Mouse (Mus musculus) bone marrow, adult 2 months (tissue): ENCODE measurements around the gene Gm17268.

Experiments used
- CTCF ChIP-seq: fragments of 200-500 bp; IDR thresholded peaks from 2 replicates; pipeline ENCODE4 v1.5.1; 2011; ENCODE audit warnings: low read length, control low read depth; ENCODE audit not compliant: control insufficient read depth, insufficient read depth
- POLR2A ChIP-seq: fragments of 200-500 bp; IDR thresholded peaks from 2 replicates; pipeline ENCODE4 v1.6.1; 2011; ENCODE audit warnings: low read depth, mild to moderate bottlenecking, control low read depth, low read length, borderline replicate concordance; ENCODE audit not compliant: control insufficient read depth

- TF ChIP-seq POLR2A = no peak
- TF ChIP-seq CTCF = peak; percentile 99
Measured at GRCm38 (mm10) chr11:81996172-81996841, 42.1 kb downstream of the Gm17268 start.
